Mouse (Mus musculus): ENCODE measurements around the gene Ptprr. TPM values are rescaled to one million over a fixed set of nuclear protein-coding genes. Genes with fewer than 3 reads are reported as not detected.
A peak's percentile ranks its signal among the peaks of the same experiment; 100 is the strongest.

The Ptprr gene
- polyA plus RNA-seq, 1 experiment from 2014 or later = 0.52 TPM

DNA sequence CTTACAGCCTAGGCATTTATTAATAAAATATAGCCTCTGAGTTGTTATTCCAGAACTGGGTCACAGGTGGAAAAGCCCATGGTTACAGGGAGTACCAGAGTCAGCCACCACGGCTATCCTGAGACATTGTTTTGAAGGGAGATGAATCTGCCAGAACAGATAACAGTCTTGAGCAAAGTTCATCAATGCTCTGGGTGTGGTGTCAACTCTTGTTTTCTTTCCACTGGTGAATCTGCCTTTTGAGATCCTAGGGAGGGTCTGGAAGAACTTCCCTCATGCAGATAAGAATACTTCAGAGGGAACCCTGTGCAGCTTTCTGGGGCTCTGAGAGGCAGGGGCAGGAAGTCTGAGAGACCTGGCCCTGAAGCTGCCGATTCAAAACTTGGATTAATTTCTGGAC lies 227.6 kb downstream of the Ptprr start:
- Histone ChIP-seq H3K27me3 (ENCODE audit: insufficient read depth, low read length) (no peaks in the 10 kb centered on the region), H3K4me2 (replicated peaks; ENCODE audit: low read depth, low read length) (no peak overlapping the region), H3K4me3 (ENCODE audit: low read length) (no peak overlapping the region), H3K4me1 (ENCODE audit: insufficient read depth, low read length) (no peaks in the 10 kb centered on the region), H3K36me3 (ENCODE audit: insufficient read depth, low read length) (no peaks in the 10 kb centered on the region), H3K27ac (ENCODE audit: low read length) (no peak overlapping the region), H3K9me3 (ENCODE audit: low read length) (no peaks in the 10 kb centered on the region), H3K9ac (replicated peaks; ENCODE audit: low read length) (no peak overlapping the region)
- 50% methylated on average over 2 of the region's 2 CpGs for WGBS
- ATAC-seq (ENCODE audit: low FRiP score, low TSS enrichment) = no peak

DNA sequence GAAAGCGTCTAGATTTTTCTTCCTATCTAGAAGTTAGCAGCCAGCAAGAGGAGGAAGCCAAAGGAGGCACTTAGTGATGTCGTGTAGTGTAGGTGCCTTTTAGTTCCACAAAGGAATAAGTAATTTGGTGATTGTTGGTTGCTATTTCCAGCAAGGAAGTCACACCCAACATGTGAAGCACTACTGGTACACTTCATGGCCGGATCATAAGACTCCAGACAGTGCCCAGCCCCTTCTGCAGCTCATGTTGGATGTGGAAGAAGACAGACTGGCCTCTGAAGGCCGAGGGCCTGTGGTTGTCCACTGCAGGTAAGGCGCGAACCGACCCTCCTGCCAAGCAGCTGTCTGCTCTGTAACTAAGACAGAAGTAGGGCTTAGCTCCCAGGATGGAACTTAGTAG lies 234.7 kb downstream of the Ptprr start:
- Histone ChIP-seq H3K27ac (ENCODE audit: low read length) (no peak overlapping the region), H3K4me3 (ENCODE audit: low read length) (no peak overlapping the region), H3K9me3 (ENCODE audit: low read length) (no peaks in the 10 kb centered on the region), H3K27me3 (ENCODE audit: insufficient read depth, low read length) (no peaks in the 10 kb centered on the region), H3K9ac (replicated peaks; ENCODE audit: low read length) (no peak overlapping the region), H3K36me3 (ENCODE audit: insufficient read depth, low read length) (no peaks in the 10 kb centered on the region), H3K4me1 (ENCODE audit: insufficient read depth, low read length) (peaks cover 6% of the 10 kb centered on the region), H3K4me2 (replicated peaks; ENCODE audit: low read depth, low read length) (no peak overlapping the region)
- WGBS = 86% methylated on average over 7 of the region's 7 CpGs
- ATAC-seq (ENCODE audit: low FRiP score, low TSS enrichment) = no peak

GRCm38 (mm10) chr10:116253972-116254371 lies 236.0 kb downstream of the Ptprr start:
- Histone ChIP-seq H3K27me3 (ENCODE audit: insufficient read depth, low read length) (no peaks in the 10 kb centered on the region), H3K4me3 (ENCODE audit: low read length) (no peak overlapping the region), H3K4me1 (ENCODE audit: insufficient read depth, low read length) (peaks cover 6% of the 10 kb centered on the region), H3K36me3 (ENCODE audit: insufficient read depth, low read length) (no peaks in the 10 kb centered on the region), H3K27ac (ENCODE audit: low read length) (no peak overlapping the region), H3K4me2 (replicated peaks; ENCODE audit: low read depth, low read length) (no peak overlapping the region), H3K9me3 (ENCODE audit: low read length) (no peaks in the 10 kb centered on the region), H3K9ac (replicated peaks; ENCODE audit: low read length) (no peak overlapping the region)
- no peak for ATAC-seq (ENCODE audit: low FRiP score, low TSS enrichment)
- WGBS = 41% methylated on average over 6 of the region's 6 CpGs

- Histone ChIP-seq H3K9me3 (ENCODE audit: low read length) (no peaks in the 10 kb centered on the region), H3K4me1 (ENCODE audit: insufficient read depth, low read length) (peaks cover 22% of the 10 kb centered on the region), H3K36me3 (ENCODE audit: insufficient read depth, low read length) (no peaks in the 10 kb centered on the region), H3K4me3 (ENCODE audit: low read length) (no peak overlapping the region), H3K27ac (ENCODE audit: low read length) (no peak overlapping the region), H3K9ac (replicated peaks; ENCODE audit: low read length) (no peak overlapping the region), H3K4me2 (replicated peaks; ENCODE audit: low read depth, low read length) (no peak overlapping the region), H3K27me3 (ENCODE audit: insufficient read depth, low read length) (no peaks in the 10 kb centered on the region)
- no peak for ATAC-seq (ENCODE audit: low FRiP score, low TSS enrichment)
- 78% methylated on average over 4 of the region's 4 CpGs for WGBS
These were observed 241.3 kb downstream of the Ptprr start for GRCm38 (mm10) chr10:116259298-116259697.

DNA sequence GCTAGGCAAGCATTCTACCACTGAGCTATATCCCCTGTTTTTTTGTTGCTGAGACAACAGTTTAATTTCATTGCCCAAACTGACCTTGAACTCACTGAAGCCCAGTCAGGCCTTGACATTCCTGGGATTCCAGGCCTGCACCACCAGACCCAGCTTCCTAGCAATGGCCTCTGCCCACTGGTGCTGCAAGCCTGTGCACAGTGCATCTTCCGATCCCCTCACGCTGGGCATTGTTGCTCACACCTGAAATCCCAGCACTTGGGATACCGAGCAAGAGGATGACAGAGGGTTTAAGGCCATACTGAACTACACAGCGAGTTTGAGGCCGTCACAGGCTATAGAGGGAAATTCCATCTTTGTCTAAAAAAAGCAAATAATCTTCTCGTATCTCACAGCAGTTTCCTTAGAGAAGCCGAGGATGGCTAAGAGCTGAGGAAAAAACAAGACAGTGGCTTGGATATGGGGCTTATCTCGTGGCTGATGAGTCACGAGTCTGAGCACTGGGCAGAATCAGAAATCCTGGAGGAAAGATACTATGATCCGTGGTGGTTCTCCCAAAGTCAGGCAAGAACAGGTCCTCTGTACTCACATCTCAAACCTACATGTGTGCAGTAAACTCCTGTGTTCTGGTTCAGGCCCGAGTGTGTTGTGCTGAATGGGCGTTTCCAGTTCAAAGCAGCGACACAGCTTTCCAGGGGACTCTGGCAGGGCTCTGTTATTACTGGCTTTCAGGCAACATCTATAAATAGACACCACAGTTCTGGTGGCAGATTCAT lies 242.8 kb downstream of the Ptprr start:
- Histone ChIP-seq H3K9ac (replicated peaks; ENCODE audit: low read length) (no peak overlapping the region), H3K9me3 (ENCODE audit: low read length) (no peaks in the 10 kb centered on the region), H3K27ac (ENCODE audit: low read length) (peak overlapping the region; percentile 81), H3K4me3 (ENCODE audit: low read length) (no peak overlapping the region), H3K4me1 (ENCODE audit: insufficient read depth, low read length) (peaks cover 23% of the 10 kb centered on the region), H3K4me2 (replicated peaks; ENCODE audit: low read depth, low read length) (no peak overlapping the region), H3K27me3 (ENCODE audit: insufficient read depth, low read length) (no peaks in the 10 kb centered on the region), H3K36me3 (ENCODE audit: insufficient read depth, low read length) (no peaks in the 10 kb centered on the region)
- ATAC-seq (ENCODE audit: low FRiP score, low TSS enrichment) = peak; percentile 65
- WGBS = 46% methylated on average over 13 of the region's 13 CpGs

GRCm38 (mm10) chr10:116261559-116261958 lies 243.5 kb downstream of the Ptprr start:
- WGBS = 47% methylated on average over 5 of the region's 5 CpGs
- no peak overlapping the region for H3K4me2 ChIP-seq (replicated peaks; ENCODE audit: low read depth, low read length)
- H3K27ac ChIP-seq (ENCODE audit: low read length) = peak overlapping the region; percentile 81
- H3K27me3 ChIP-seq (ENCODE audit: insufficient read depth, low read length) = no peaks in the 10 kb centered on the region
- H3K4me3 ChIP-seq (ENCODE audit: low read length) = no peak overlapping the region
- H3K36me3 ChIP-seq (ENCODE audit: insufficient read depth, low read length) = no peaks in the 10 kb centered on the region
- no peaks in the 10 kb centered on the region for H3K9me3 ChIP-seq (ENCODE audit: low read length)
- no peak for ATAC-seq (ENCODE audit: low FRiP score, low TSS enrichment)
- peaks cover 28% of the 10 kb centered on the region for H3K4me1 ChIP-seq (ENCODE audit: insufficient read depth, low read length)
- H3K9ac ChIP-seq (replicated peaks; ENCODE audit: low read length) = no peak overlapping the region

DNA sequence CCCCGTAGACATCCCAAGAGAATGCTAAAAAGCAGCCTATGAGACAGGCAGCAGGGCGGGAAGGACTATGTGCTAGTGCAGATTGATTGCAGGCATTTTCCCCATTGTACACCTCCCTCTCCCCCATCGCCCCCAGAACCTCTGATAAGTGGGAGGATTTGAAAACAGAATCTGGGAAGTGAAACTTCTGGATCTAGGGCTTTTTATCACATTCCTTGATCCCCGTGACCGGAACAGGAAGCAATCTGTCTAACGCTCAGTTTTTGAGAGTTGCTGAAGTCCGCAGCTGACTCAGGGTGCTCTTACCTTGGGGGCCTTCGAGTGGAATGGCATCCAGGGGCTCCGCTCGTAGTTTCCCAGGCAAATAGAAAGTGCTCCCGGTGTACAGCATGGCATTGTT lies 246.5 kb downstream of the Ptprr start:
- no peak for ATAC-seq (ENCODE audit: low FRiP score, low TSS enrichment)
- Histone ChIP-seq H3K36me3 (ENCODE audit: insufficient read depth, low read length) (no peaks in the 10 kb centered on the region), H3K9ac (replicated peaks; ENCODE audit: low read length) (no peak overlapping the region), H3K4me3 (ENCODE audit: low read length) (no peak overlapping the region), H3K27ac (ENCODE audit: low read length) (0 out of 2 replicates have a peak overlapping the region, but pooled peaks have one; percentile 17), H3K9me3 (ENCODE audit: low read length) (no peaks in the 10 kb centered on the region), H3K4me2 (replicated peaks; ENCODE audit: low read depth, low read length) (no peak overlapping the region), H3K27me3 (ENCODE audit: insufficient read depth, low read length) (no peaks in the 10 kb centered on the region), H3K4me1 (ENCODE audit: insufficient read depth, low read length) (peaks cover 46% of the 10 kb centered on the region)
- WGBS = 55% methylated on average over 11 of the region's 11 CpGs

GRCm38 (mm10) chr10:116266561-116267433 lies 248.8 kb downstream of the Ptprr start:
- WGBS = 61% methylated on average over 15 of the region's 15 CpGs

DNA sequence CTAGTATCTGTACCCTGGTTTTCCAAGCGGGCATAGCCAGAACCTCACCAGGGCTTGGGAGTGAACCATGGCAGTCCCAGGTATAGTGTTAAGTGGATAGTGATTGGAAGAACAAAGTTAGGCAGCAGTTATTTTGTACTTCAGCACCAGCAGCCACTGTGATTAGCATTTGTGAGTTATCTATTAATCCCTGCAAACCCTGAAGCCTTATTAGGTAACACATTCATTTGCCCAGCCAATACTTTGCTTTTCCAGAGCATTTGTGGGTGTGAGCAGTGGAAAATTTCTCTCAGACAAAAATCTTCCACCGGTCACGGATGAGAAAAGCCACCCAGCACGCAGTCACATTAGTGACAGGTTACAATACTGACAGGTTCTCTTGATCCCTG lies 249.4 kb downstream of the Ptprr start:
- Histone ChIP-seq H3K9me3 (ENCODE audit: low read length) (no peaks in the 10 kb centered on the region), H3K4me2 (replicated peaks; ENCODE audit: low read depth, low read length) (no peak overlapping the region), H3K4me3 (ENCODE audit: low read length) (no peak overlapping the region), H3K9ac (replicated peaks; ENCODE audit: low read length) (no peak overlapping the region), H3K27me3 (ENCODE audit: insufficient read depth, low read length) (no peaks in the 10 kb centered on the region), H3K27ac (ENCODE audit: low read length) (peak overlapping the region; percentile 97), H3K36me3 (ENCODE audit: insufficient read depth, low read length) (no peaks in the 10 kb centered on the region), H3K4me1 (ENCODE audit: insufficient read depth, low read length) (peaks cover 40% of the 10 kb centered on the region)
- ATAC-seq (ENCODE audit: low FRiP score, low TSS enrichment) = peak; percentile 87
- WGBS = 45% methylated on average over 4 of the region's 4 CpGs

More at GRCm38 (mm10) chr10:116266561-116267433, 248.8 kb downstream of the Ptprr start:
- no peak overlapping the region for H3K4me2 ChIP-seq (replicated peaks; ENCODE audit: low read depth, low read length)
- no peak overlapping the region for H3K4me3 ChIP-seq (ENCODE audit: low read length)
- no peaks in the 10 kb centered on the region for H3K36me3 ChIP-seq (ENCODE audit: insufficient read depth, low read length)
- H3K4me1 ChIP-seq (ENCODE audit: insufficient read depth, low read length) = peaks cover 43% of the 10 kb centered on the region
- H3K9me3 ChIP-seq (ENCODE audit: low read length) = no peaks in the 10 kb centered on the region
- H3K9ac ChIP-seq (replicated peaks; ENCODE audit: low read length) = peak overlapping the region; percentile 24; the same call in 1 of the 2 replicates
- H3K27me3 ChIP-seq (ENCODE audit: insufficient read depth, low read length) = no peaks in the 10 kb centered on the region
- peak overlapping the region; percentile 97 for H3K27ac ChIP-seq (ENCODE audit: low read length)
- peak; percentile 84 for ATAC-seq (ENCODE audit: low FRiP score, low TSS enrichment)

DNA sequence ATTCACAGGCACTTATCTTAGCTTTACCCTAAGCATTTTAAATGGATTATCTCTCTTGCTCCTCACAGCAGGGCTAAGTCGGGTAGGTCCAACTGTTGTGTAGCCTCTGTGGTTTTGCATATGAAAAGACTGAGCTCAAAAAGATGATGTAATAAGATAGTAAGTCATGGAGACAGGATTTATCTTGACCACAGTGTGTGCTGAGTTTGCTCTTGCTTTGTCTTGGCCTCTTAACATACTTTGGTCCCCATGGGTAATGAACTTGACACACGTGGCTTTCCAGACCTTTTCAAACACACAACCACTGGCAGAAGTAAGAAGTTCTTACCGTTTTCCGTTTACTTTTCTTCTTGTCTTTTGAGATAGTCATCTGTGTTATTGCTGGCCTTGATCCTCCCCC lies 250.3 kb downstream of the Ptprr start:
- WGBS = 57% methylated on average over 4 of the region's 4 CpGs
- H3K4me3 ChIP-seq (ENCODE audit: low read length) = no peak overlapping the region
- no peak for ATAC-seq (ENCODE audit: low FRiP score, low TSS enrichment)
- peak overlapping the region; percentile 97; the same call in 1 of the 2 replicates for H3K27ac ChIP-seq (ENCODE audit: low read length)
- no peaks in the 10 kb centered on the region for H3K9me3 ChIP-seq (ENCODE audit: low read length)
- no peak overlapping the region for H3K4me2 ChIP-seq (replicated peaks; ENCODE audit: low read depth, low read length)
- H3K4me1 ChIP-seq (ENCODE audit: insufficient read depth, low read length) = peaks cover 40% of the 10 kb centered on the region
- no peaks in the 10 kb centered on the region for H3K36me3 ChIP-seq (ENCODE audit: insufficient read depth, low read length)
- no peak overlapping the region for H3K9ac ChIP-seq (replicated peaks; ENCODE audit: low read length)
- H3K27me3 ChIP-seq (ENCODE audit: insufficient read depth, low read length) = no peaks in the 10 kb centered on the region
